Mouse (Mus musculus) liver, embryonic 14.5 days (tissue): ENCODE results near the gene Cep170. TPM values are rescaled to one million over a fixed set of nuclear protein-coding genes. Genes with fewer than 3 reads are reported as not detected.

ENCODE experiments used
- ATAC-seq: fragments of 200-750 bp; cut with Nextera tagmentation; 2 replicates; pipeline ENCODE4 v1.8.0; 2017; ENCODE audit warnings: moderate number of reproducible peaks, mild to moderate bottlenecking, moderate library complexity; ENCODE audit not compliant: insufficient read depth
- DNase-seq, 3 experiments: peaks; one replicate each; pipeline ENCODE4 v3.0.0-alpha.2; 2012 to 2013; ENCODE audit warnings: low read depth in 3 of 3, low spot score in 3 of 3
- H3K27ac ChIP-seq: fragments of 300-500 bp; sonication (generic); 2 replicates; pipeline ENCODE4 v1.5.1; 2014; ENCODE audit warnings: moderate library complexity, mild to moderate bottlenecking, control low read depth, inconsistent platforms
- H3K27me3 ChIP-seq: fragments of 300-500 bp; sonication (generic); 2 replicates; pipeline ENCODE4 v1.6.1; 2014; ENCODE audit warnings: mild to moderate bottlenecking, low read length, moderate library complexity; ENCODE audit not compliant: control insufficient read depth, insufficient read depth
- H3K36me3 ChIP-seq: fragments of 300-500 bp; sonication (generic); replicated peaks from 2 replicates; pipeline ENCODE4 v1.6.1; 2014; ENCODE audit warnings: low read depth; ENCODE audit not compliant: control insufficient read depth, insufficient read depth
- H3K4me1 ChIP-seq, 2 experiments: fragments of 200-500 bp in 1 of 2; fragments of 300-500 bp in 1 of 2; sonication (generic) in 1 of 2; replicated peaks; 2 replicates each; pipeline ENCODE4 v1.6.1; 2012 to 2014; ENCODE audit warnings: antibody characterized with exemption in 1 of 2, inconsistent platforms in 1 of 2, low read length in 1 of 2; ENCODE audit not compliant: control insufficient read depth in 2 of 2, insufficient read depth in 2 of 2
- H3K4me2 ChIP-seq: fragments of 300-500 bp; sonication (generic); 2 replicates; pipeline ENCODE4 v1.6.1; 2014; ENCODE audit warnings: low read depth, mild to moderate bottlenecking, control low read depth, moderate library complexity
- H3K4me3 ChIP-seq, 2 experiments: fragments of 200-500 bp in 1 of 2; fragments of 300-500 bp in 1 of 2; sonication (generic) in 1 of 2; 2 replicates each; pipeline ENCODE4 v1.5.1; 2012 to 2014; ENCODE audit warnings: low read depth in 2 of 2, low read length in 2 of 2, mild to moderate bottlenecking in 2 of 2, control low read depth in 1 of 2, inconsistent platforms in 1 of 2, moderate library complexity in 1 of 2; ENCODE audit not compliant: insufficient read depth in 1 of 2
- H3K9ac ChIP-seq: fragments of 300-500 bp; sonication (generic); replicated peaks from 2 replicates; pipeline ENCODE4 v1.6.1; 2014; ENCODE audit warnings: mild to moderate bottlenecking, control low read depth, moderate library complexity
- H3K9me3 ChIP-seq: fragments of 300-500 bp; sonication (generic); 2 replicates; pipeline ENCODE4 v1.6.1; 2016; ENCODE audit warnings: low read length, mixed read lengths; ENCODE audit not compliant: control insufficient read depth
- CTCF ChIP-seq: IDR thresholded peaks from 2 replicates; pipeline ENCODE4 v1.5.1; 2016; ENCODE audit warnings: antibody characterized with exemption, low read depth, control low read depth
- EP300 ChIP-seq: IDR thresholded peaks from 2 replicates; pipeline ENCODE4 v1.6.1; 2016; ENCODE audit warnings: antibody characterized with exemption, low read depth
- WGBS: fragments of 180-500 bp; shearing (Covaris S2); extraction: QIAGEN DNeasy Blood & Tissue Kit; methylation state at CpG from one replicate; pipeline ENCODE4 v1.1.7; 2014; ENCODE audit not compliant: insufficient replicate concordance; 5-methylcytosine and 5-hydroxymethylcytosine counted together
- polyA plus RNA-seq, 2 experiments: library from polyadenylated mRNA; depleted of rRNA in 1 of 2; stranded (reverse) in 1 of 2; unstranded in 1 of 2; fragments of >200 nt; fragmentation: Nextera tagmentation in 1 of 2; extraction: Ambion mirVana in 1 of 2; gene quantifications; 2 replicates each; pipeline versions ENCODE4 v1.2.1 to v1.2.3; 2012 to 2014

The Cep170 gene
- polyA plus RNA-seq, 2 experiments = 5.2 to 5.5 TPM

DNA sequence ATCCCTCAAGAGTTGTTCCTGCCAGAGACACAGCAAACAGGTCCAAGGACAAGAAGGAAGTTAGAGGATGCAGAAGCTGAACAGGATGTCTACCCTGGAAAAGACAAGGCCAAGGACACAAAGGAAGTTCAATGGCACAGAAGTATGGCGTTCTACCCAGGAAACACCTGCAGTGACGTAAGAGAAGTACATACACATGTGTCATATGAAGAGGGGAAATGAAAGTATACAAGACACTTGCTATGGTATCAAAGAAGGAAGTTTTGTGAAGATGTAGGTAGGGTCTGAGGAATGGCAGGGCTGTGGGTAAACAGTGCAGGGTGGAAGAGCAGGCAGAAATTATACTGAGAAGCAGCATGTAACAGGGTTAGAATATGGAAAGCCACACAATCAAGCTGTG, 81.0 kb downstream of the Cep170 start:
- Histone ChIP-seq H3K9ac (no peak overlapping the region), H3K27me3 (no peaks in the 10 kb centered on the region), H3K27ac (no peak overlapping the region), H3K9me3 (no peaks in the 10 kb centered on the region), H3K36me3 (peaks cover 5% of the 10 kb centered on the region; the same call in 1 of the 2 replicates), H3K4me1 (no peaks in the 10 kb centered on the region), H3K4me3 (no peak overlapping the region), H3K4me2 (no peak overlapping the region)
- no peak for TF ChIP-seq EP300
- 70% methylated on average over 2 of the region's 2 CpGs for WGBS
- DNase-seq (no peak), ATAC-seq (no peak)

DNA sequence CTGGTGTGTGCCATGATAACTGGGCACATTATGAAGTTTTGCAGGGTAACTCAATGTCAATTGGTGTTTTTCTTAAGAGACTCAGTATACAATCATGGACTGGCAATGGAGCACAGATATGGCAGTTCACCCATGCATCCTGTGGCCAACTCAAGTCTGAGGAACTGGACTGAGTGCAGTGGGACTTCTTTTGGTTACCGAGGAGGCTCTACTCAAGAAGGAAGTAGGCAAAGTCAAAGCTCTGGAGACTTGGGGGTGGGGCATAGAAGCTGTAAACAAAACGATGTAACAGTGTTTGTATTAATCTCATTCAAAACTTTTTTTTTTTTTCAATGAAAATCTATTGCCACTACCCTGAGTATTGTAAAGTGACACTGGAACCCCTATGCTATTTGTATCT, 83.3 kb downstream of the Cep170 start:
- no peak for ATAC-seq
- Histone ChIP-seq H3K27ac (no peak overlapping the region), H3K4me3 (no peak overlapping the region), H3K4me2 (no peak overlapping the region), H3K9ac (no peak overlapping the region), H3K9me3 (no peaks in the 10 kb centered on the region), H3K4me1 (no peaks in the 10 kb centered on the region), H3K36me3 (peaks cover 2% of the 10 kb centered on the region; the same call in 1 of the 2 replicates), H3K27me3 (no peaks in the 10 kb centered on the region)
- no peak for TF ChIP-seq CTCF
- TF ChIP-seq EP300 = no peak
- DNase-seq = no peak
- WGBS = 53% methylated on average over 2 of the region's 2 CpGs

- no peak overlapping the region for H3K4me2 ChIP-seq
- TF ChIP-seq EP300 (no peak), CTCF (no peak)
Observed at GRCm38 (mm10) chr1:176727372-176727771, 86.5 kb downstream of the Cep170 start.

GRCm38 (mm10) chr1:176724771-176725170, 89.1 kb downstream of the Cep170 start:
- no peak overlapping the region for H3K9ac ChIP-seq
- DNase-seq = no peak
- WGBS = 73% methylated on average over 20 of the region's 20 CpGs

More at GRCm38 (mm10) chr1:176727372-176727771, 86.5 kb downstream of the Cep170 start:
- Histone ChIP-seq H3K27me3 (no peaks in the 10 kb centered on the region), H3K4me3 (no peak overlapping the region), H3K9me3 (no peaks in the 10 kb centered on the region), H3K27ac (no peak overlapping the region), H3K9ac (no peak overlapping the region), H3K4me1 (no peaks in the 10 kb centered on the region), H3K36me3 (peaks cover 2% of the 10 kb centered on the region; the same call in 1 of the 2 replicates)
- no peak for DNase-seq
- ATAC-seq = no peak
- WGBS = 64% methylated on average over 2 of the region's 2 CpGs

GRCm38 (mm10) chr1:176723858-176724713, 89.8 kb downstream of the Cep170 start:
- no peak overlapping the region for H3K4me2 ChIP-seq
- no peak overlapping the region for H3K4me3 ChIP-seq
- no peaks in the 10 kb centered on the region for H3K4me1 ChIP-seq
- H3K36me3 ChIP-seq = no peaks in the 10 kb centered on the region
- H3K27me3 ChIP-seq = no peaks in the 10 kb centered on the region
- no peak overlapping the region for H3K9ac ChIP-seq
- no peaks in the 10 kb centered on the region for H3K9me3 ChIP-seq
- TF ChIP-seq CTCF (no peak), EP300 (no peak)
- DNase-seq = no peak
- no peak overlapping the region for H3K27ac ChIP-seq
- no peak for ATAC-seq
- WGBS = 53% methylated on average over 8 of the region's 8 CpGs

More at GRCm38 (mm10) chr1:176724771-176725170, 89.1 kb downstream of the Cep170 start:
- Histone ChIP-seq H3K4me3 (no peak overlapping the region), H3K9me3 (no peaks in the 10 kb centered on the region), H3K4me1 (no peaks in the 10 kb centered on the region), H3K27ac (no peak overlapping the region), H3K4me2 (no peak overlapping the region), H3K27me3 (no peaks in the 10 kb centered on the region), H3K36me3 (no peaks in the 10 kb centered on the region)
- TF ChIP-seq CTCF (no peak), EP300 (no peak)
- ATAC-seq = no peak
